Mouse (Mus musculus) stomach, postnatal 0 days (tissue): ENCODE results near the gene Olfr287.

Source experiments
- CTCF ChIP-seq: IDR thresholded peaks from 2 replicates; pipeline ENCODE4 v1.5.1; 2016; ENCODE audit warnings: antibody characterized with exemption, low read depth, mild to moderate bottlenecking, moderate library complexity
- EP300 ChIP-seq: optimal IDR thresholded peaks from 2 replicates; pipeline ENCODE3; 2016; ENCODE audit warnings: antibody characterized with exemption

DNA sequence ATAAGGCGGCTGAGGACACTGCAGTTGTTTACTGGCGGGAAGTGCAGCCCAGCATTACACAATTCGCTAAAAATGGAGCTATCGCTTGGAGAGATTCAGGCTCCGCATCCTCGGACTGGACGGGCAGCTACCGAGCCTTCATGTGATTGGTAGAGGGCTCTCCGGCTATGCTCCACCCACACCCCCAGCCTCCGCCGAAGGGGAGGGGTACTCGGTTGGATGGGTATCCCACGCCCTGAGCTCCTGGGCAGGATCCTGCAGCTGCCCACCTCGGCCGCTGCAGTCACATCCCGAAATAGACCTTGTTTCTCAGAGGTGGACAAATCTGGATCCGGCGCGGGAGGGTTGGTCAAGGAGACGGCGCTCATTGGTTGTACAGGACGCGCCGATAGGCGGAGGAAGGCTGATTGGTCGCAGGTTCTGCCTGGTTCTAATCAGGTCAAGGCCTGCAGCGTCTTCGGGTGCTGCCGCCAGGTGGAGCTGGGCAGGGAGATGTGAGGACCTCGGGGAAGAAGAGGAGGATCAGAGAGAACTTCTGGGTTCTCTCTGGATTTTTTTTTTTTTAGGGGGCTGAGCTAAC is 39.6 kb downstream of the Olfr287 start:
- peak; percentile 93 for TF ChIP-seq CTCF
- TF ChIP-seq EP300: no peak
